Mouse (Mus musculus) layer of hippocampus, postnatal 10 days (tissue): ENCODE results near the gene Hip1r. TPM values are rescaled to one million over a fixed set of nuclear protein-coding genes. Genes with fewer than 3 reads are reported as not detected.

ENCODE experiments used
- DNase-seq, 2 experiments: peaks; one replicate each; pipeline ENCODE4 v3.0.0; 2021; ENCODE audit warnings: low spot score in 2 of 2
- total RNA-seq, 2 experiments: library from RNA; stranded (reverse); gene quantifications; 2 replicates each; pipeline ENCODE4 v1.2.3; 2021

Gene Hip1r
- total RNA-seq, 2 experiments from 2014 or later = 63.7 to 70.1 TPM

- DNase-seq = no peak
These were observed 42.3 kb downstream of the Hip1r start for GRCm38 (mm10) chr5:124015727-124016126.

DNA sequence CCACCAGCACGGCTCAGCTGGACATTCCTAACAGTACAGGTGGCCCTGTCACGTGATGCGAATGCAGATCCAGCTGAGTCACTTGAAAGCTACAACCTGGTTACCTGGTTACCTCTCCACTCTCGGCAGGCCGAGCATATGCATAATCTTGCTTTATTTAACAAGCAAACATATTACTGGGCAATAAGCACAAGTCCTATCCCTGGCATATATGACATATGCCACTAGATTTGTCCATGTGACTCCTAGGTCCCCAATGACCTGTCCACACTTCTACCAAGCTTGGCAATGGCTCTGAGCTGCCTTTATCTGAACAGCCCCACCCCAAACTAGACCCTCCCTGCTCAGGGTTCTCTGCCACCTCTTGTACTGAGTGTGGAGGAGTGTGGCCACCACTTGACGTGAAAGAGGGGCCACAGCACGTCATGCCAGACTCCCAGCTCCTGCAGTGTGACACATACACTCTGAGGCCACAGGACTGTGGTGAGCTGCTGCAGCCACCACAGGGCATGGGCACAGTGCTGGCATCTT, 42.9 kb downstream of the Hip1r start:
- DNase-seq = no peak

GRCm38 (mm10) chr5:124017941-124018340, 44.5 kb downstream of the Hip1r start:
- DNase-seq = no peak

DNA sequence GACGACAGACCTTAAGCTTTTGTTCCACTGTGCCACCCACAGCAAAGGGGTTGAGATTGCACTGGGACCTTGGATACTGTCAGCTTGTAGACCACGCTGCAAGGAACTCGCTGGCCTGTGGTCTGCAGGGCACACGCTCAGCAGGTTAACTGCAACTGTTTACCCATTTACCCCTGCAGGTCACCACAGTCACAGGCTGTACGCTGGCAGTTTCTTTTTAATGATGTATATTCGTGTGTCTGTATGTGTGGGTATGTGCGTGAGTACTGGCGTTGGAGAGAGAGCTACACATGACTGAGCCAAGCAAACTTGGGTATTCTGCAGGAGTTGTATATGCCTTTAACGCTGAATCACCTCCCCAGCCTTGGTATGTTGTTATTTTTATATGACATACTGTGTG, 45.2 kb downstream of the Hip1r start:
- no peak for DNase-seq

DNA sequence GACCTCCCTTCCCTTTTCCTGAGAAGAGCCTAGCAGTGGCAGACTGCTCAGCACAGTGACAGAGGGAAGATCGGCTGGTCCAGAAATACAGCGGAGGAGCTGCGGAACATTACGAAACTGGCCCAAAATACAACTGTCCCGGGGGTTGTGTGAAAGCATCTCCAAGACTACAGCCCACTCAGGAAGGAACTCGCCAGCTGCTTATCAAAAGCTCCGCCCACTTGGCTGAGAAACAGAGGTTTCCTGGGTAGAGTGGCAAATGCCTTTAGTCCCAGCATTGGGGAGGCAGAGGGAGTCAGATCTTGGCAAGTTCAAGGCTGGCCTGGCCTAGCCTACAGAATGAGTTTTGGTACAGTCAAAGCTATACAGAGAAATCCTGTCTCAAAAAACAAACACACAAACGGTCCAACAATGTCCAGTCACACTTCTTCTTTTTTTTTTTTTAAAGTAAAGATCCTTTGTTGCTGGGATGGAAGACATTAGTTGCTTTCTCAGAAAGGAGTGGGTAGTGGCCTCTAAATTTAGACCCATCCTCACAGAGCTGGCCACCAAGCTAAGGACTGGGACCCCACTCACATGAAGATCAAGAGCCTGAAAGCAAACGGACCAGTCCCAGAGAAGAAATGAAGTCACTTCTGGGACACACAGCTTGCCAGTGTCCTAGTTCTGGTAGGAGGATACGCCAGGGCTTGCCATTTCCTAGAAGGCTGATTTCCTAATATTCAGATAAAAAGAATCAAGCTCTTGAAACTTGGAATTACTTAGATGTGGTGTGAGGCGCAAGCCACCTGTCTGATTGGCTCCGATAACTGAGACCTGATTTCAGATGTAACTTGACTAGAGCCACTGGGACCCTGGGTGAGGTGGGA, 46.2 kb downstream of the Hip1r start:
- DNase-seq = peak; percentile 72 to 76

- DNase-seq = no peak
These were observed 47.7 kb downstream of the Hip1r start for GRCm38 (mm10) chr5:124021148-124021547.

DNA sequence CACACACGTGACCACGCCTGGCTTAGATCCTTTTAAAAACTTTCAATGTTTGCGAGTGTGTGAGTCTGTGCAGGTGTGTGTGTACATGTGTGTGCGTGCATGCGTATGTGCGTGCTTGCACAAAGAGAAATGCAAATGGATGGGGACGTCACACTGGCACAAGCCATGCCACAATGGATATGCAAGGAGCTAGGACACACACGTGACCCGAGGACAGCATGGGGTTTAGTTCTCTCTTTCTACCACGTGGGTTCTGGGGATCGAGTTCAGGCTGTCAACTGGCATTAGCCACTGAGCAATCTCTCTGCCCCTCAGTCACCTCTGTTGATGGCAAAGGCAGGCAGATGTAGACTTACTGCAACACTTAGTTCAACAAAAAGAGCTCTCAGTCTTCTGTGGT, 48.3 kb downstream of the Hip1r start:
- DNase-seq = no peak

DNA sequence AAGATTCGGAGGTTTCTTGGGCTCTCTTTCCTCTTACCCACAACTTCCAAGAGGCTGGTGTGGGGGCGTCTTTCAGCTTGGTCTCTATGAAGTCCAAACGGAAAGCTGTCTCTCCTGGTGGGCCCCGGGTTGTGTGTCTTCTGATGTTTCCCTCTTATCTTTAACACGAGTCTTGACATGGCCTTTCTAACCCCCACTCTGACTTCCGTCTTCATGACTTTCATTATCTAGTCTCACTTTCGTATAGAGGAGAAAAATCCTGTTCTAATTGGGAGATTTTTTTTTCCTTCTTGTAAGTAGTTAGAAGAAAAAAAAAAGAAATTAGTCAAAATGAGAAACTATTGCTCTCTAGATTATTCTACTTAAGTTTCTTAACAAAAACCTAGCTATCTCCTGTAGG, 48.9 kb downstream of the Hip1r start:
- no peak for DNase-seq

DNA sequence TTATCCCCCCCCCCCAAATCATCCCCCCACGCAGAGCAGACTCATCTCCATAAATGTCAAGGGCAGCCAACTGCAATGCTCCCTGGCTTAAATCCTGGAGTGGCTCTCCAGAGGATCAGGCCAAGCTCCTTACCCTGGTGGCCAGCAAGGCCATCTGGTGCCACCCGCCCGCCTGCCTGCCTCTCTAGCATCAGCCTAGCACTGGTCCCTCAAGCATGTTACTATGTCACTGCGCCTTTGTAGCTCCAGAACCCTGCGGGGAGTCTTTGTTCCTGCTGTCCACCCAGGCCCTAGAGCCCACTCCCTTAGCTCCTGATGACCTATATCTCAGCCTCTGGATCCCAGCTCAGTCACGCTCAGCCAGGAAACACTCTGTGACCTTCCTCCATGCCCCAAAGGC, 51.2 kb downstream of the Hip1r start:
- no peak for DNase-seq

- no peak for DNase-seq
These were observed 51.7 kb downstream of the Hip1r start for GRCm38 (mm10) chr5:124025146-124025545.

DNA sequence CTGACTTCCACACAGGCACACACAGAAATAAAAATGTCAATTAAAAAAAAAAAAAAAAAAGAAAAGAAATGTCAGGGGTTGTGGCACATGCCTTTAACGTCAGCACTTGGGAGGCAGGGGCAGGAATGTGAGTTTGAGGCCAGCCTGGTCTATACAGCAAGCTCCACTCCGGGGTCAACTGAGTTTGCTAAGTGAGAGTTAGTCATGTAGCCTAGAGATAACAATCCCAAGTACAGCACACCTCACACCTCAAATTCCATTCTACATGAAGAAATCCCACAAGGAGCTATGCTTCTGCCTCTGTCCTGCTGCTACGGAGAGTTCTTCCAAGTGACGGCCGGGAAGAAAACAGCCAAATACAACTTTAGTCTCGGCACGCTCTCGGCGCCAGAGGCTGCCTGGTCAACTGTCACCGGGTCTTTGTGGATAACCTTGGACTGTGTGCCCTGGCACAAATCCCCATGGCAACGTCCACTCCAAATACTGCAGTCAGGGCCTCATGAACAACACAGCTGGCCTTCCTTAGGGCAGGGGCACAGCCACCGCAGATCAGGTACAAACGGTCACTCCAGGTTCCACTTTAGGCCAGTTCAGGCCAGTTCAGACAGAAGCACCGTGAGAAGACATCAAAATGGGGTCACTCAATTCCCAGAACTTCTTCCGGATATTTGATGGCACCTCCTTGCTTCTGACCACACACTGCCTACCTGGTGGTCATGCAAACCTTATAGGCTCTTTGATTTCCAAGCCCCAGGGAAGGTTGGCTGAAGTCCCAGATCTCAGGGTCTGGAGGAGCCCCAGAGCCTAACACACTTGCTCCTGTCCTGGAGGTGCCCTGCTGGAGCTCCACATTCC, 52.4 kb downstream of the Hip1r start:
- DNase-seq = peak in 1 of 2 experiments; percentile 35

- DNase-seq = no peak
These were observed 53.1 kb downstream of the Hip1r start for GRCm38 (mm10) chr5:124026568-124026967.

DNA sequence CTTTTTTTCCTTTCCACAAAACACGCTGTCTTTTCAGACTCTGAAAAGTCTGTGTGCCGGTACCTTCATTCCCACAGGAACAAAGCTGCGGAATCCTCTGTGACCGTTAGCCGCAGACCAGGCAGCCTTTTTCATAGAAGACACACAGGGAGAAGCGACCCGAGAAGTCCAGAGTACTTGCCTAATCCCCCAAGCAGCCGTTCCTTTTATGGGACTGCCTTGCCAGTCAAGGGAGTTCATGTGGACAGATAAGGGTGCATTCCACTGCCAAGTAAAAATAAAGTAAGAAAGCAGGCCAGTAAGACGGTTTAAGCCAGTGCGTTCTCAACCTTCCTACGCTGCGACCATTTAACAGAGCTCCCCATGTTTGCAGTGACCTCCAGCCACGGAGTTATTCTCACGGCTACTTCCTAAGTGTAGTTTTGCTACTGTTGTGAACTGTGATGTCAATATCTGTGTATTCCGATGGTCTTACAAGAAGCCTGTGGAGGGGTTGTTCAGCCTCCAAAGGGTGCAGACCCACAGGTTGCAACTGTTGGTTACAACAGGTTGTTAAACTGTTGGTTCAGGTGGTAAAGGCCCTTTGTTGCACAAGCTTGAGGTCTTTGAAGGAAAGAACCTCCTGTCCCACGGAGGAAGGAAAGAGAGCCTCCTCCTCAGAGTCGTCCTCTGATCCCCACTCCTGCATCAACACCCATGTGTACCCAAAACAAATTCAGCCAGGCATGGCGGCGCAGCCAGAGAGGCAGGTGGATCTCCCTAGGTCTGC, 54.5 kb downstream of the Hip1r start:
- DNase-seq = no peak

GRCm38 (mm10) chr5:124028680-124029079, 55.3 kb downstream of the Hip1r start:
- no peak for DNase-seq

DNA sequence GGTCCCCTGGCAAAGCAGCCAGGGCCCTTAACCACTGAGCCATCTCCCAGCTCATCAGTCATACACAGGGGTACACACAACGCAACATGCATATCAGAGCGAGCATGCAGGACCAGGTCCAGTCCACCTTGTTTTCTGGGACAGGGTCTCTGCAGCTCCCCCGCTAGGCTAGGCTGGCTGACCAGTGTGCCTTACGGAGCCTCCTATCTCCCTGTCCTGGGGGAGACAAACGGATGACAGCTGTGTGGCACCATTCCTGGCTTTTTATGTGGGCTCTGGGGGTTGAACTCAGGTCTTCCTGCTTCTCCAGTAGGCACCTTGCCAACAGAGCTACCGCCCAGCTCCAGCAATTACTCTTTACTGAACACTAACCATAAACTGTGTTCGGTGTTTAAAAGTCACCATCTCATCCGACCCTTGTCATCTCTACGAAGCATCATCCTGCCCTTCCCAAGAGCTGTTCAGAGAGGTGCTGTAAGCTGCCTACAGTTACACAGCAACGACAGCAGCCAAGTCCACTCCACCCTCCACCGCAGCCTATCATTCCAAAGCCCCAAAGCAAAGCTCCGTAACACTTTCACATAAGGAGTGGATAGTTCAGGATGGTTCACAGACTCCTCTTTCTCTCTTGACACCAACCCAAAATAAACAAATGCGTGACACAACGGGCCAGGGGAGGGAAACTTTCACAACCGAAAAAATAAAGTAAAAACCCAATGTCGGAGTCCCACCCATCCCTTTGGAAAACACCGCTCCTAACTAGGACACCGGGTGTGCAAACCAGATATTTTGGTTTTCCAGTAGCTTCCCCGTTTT, 56.0 kb downstream of the Hip1r start:
- DNase-seq = no peak

DNA sequence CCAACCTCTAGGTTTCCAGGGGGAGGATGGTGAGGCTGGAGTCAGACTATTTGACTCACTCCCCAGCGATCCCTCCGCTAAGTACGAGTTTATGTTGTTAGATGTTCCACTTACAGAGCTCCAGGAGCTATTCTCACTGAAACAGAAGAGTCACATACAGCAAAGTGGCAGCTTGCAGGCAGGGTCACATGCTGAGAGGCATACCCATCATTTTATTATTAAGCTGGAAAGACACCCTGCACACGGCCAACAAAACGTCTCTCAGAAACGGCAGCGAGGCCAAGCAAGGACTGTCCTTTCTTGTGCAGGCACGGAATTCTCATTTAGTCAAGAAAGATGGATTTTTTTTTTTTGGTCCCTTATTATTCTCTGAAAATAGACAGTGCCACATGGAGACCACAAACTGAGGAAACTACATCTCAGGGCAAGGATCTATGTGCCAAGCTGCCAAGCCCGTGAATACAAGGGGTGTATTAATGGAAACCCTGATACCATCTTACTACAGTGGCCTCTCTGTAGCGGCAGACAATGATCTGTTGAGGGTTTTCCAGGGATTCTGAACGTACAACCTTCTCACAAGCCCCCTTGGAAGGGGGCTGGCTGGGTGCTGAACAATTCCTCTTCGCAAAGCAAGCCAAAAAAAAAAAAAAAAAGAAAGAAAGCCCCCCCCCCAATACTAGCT, 57.1 kb downstream of the Hip1r start:
- DNase-seq = no peak

GRCm38 (mm10) chr5:124031068-124031955, 57.9 kb downstream of the Hip1r start:
- no peak for DNase-seq

- DNase-seq = peak; percentile 93 to 95
These were observed 58.6 kb downstream of the Hip1r start, which contains the start of gene Vps37b for GRCm38 (mm10) chr5:124032001-124032508. Gene Vps37b (minus strand): TSS chr5:124032270.
